Mouse (Mus musculus) E14TG2a.4 (cell line): ENCODE data around the gene 2700049A03Rik.

Experiments used
- H3K27me3 ChIP-seq: 2 replicates; pipeline ENCODE4 v1.6.1; 2014; ENCODE audit warnings: low read length, control low read depth; ENCODE audit not compliant: insufficient read depth
- H3K36me3 ChIP-seq: 2 replicates; pipeline ENCODE4 v1.6.1; 2014; ENCODE audit warnings: low read length, control low read depth; ENCODE audit not compliant: insufficient read depth
- H3K4me1 ChIP-seq: replicated peaks from 2 replicates; pipeline ENCODE4 v1.6.1; 2014; ENCODE audit warnings: low read depth, low read length, control low read depth
- H3K4me3 ChIP-seq: replicated peaks from 2 replicates; pipeline ENCODE4 v1.5.1; 2014; ENCODE audit warnings: mild to moderate bottlenecking, low read length
- H3K9me3 ChIP-seq: 2 replicates; pipeline ENCODE4 v1.6.1; 2014; ENCODE audit warnings: low read length, control low read depth
- CTCF ChIP-seq: conservative IDR thresholded peaks from 2 replicates; pipeline ENCODE4 v1.5.1; 2014; ENCODE audit warnings: low read length
- NANOG ChIP-seq: IDR thresholded peaks from 2 replicates; pipeline ENCODE4 v1.6.1; 2014; ENCODE audit warnings: borderline replicate concordance, low read length, mixed read lengths
- POU5F1 ChIP-seq: IDR thresholded peaks from 2 replicates; pipeline ENCODE4 v1.6.1; 2014; ENCODE audit warnings: low read length, borderline replicate concordance

Gene 2700049A03Rik

GRCm38 (mm10) chr12:71285399-71285798, 148.8 kb downstream of the 2700049A03Rik start:
- Histone ChIP-seq H3K4me3 (no peak overlapping the region), H3K9me3 (no peaks in the 10 kb centered on the region), H3K4me1 (peaks cover 16% of the 10 kb centered on the region), H3K36me3 (no peaks in the 10 kb centered on the region), H3K27me3 (no peaks in the 10 kb centered on the region)
- TF ChIP-seq NANOG (no peak), POU5F1 (no peak), CTCF (no peak)

DNA sequence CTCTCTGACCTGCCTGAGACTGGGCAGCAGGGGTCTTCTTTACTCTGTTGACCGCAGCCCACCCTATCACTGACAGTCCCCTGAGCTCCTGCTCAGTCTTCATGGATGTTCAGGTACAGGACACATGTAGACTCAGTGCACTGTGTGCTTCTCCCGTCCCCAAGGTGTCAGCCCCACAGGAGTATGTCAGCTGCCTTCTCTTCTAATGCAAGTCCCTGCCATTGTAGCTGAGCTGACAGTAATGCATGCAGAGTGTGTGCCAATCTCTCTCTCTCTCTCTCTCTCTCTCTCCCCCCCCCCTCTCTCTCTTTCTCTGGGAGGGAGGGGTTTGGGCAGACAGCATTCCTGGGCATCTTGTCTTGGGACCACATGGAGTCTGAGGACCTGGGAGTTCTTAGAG, 153.8 kb downstream of the 2700049A03Rik start:
- H3K27me3 ChIP-seq = no peaks in the 10 kb centered on the region
- no peaks in the 10 kb centered on the region for H3K9me3 ChIP-seq
- no peaks in the 10 kb centered on the region for H3K36me3 ChIP-seq
- no peak overlapping the region for H3K4me3 ChIP-seq
- peaks cover 48% of the 10 kb centered on the region for H3K4me1 ChIP-seq
- TF ChIP-seq POU5F1 (no peak), NANOG (no peak), CTCF (no peak)
